Mouse (Mus musculus): ENCODE results near the gene Cdkn2aipnl.

Gene Cdkn2aipnl

GRCm38 (mm10) chr11:51949155-51949840 lies 18.2 kb upstream of the Cdkn2aipnl start:
- no peak for DNase-seq

DNA sequence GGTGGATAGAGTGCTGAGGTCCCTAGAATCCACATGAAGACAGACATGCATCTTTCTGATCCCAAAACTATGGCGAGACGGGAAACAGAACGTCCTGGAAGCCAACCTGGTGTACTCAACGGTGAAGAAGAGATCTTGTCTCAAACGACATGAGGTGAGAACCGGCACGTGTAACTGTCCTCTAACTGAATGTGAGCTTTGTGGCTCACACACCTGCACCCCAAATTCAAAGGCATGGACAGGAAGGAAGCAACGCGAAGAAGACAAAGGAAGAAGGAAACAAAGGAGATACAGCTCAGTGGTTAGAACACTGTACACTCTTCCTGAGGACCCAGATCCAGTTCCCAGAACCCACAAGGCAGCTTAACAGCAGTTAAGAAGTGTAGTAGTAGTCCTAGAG lies 17.5 kb upstream of the Cdkn2aipnl start:
- no peak for DNase-seq

DNA sequence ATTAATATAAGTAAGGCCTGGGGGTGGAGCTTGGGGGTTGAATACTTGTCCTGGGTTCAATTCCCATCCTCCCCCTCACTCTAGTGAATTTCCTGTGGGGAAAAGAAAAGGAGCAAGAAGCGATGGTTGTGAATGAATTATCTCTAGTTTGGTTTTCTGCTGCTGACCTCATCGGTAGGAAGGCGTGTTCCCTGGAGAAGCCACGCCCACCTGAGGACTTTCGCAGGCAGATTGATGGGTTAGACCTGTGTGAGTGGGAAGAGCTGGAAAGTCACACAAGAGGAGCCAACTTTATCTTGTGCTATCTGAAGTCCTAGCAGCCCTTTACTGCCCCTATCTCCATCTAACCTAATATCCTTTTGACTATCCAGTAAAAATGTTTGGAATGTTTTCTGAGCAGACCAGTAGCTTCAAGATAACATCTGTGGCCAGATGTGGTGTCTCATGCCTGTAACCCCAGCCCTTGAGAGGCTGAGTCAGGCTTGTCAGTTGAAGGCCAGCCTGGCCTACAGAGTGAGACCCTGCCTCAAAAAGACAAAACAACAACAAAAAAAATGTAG lies 15.5 kb upstream of the Cdkn2aipnl start:
- DNase-seq = no peak

DNA sequence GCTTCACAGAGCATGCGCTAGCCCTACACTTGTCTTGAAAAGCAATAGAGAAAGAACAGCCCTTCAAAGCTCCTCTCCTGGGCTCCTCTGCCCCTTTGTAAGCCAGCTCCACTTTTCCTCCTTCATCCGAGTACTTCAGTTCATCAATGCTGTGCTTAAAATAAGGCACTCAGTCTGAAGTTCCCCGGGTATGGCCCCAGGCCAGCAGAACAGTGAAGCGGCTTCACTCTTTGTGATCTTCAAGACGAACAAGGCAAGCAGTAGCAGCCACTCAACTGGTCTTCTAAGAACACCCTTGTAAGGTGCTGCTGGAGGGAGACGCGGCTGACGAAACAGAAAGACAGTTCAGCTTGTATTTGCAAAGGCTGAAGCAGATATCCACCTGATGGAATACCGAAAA lies 11.3 kb upstream of the Cdkn2aipnl start:
- DNase-seq = no peak

GRCm38 (mm10) chr11:51957760-51958159 lies 9.7 kb upstream of the Cdkn2aipnl start:
- DNase-seq = no peak

GRCm38 (mm10) chr11:51959511-51959910 lies 8.0 kb upstream of the Cdkn2aipnl start:
- DNase-seq = no peak

DNA sequence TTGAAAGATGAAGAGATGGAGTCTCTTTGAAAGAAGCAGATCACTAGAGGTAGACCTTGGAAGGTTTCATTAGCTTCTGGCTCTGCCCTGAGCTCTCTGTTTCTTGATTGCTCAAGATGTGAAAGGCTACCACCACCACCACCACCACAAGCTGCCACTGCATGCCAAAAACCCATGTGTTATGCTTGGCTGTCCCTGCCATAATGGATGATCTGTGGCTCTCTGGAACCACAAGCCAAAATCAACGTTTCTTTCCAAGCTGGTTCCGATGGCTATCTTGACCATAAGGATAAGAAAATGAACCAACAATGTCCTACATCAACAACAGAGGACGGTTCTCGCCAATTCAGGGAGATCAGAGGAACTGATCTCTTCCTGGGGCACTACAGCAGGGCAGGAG lies 7.4 kb upstream of the Cdkn2aipnl start:
- DNase-seq = no peak

GRCm38 (mm10) chr11:51960967-51961471 lies 6.4 kb upstream of the Cdkn2aipnl start:
- DNase-seq = no peak

DNA sequence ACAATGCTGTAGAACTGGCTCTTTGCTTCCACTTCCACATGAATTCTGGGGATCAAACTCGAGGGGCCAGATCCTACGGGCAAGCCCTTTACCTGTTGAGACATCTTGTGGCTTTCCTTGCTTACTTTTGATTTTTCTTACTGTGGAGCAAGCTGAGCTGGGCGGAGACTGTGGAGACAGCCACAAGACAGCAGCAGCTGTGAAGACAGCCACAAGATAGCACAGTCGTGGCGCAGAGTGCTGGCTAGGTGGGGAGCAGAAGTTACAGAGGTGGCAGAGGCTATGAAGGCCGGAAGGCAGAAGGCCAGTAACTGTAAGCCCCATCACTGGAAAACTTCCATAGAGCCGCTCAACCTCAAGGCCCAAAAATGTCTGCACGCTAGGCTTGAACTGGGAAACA lies 5.7 kb upstream of the Cdkn2aipnl start:
- no peak for DNase-seq

- no peak for DNase-seq
Measured at GRCm38 (mm10) chr11:51962277-51962676, 5.2 kb upstream of the Cdkn2aipnl start.

DNA sequence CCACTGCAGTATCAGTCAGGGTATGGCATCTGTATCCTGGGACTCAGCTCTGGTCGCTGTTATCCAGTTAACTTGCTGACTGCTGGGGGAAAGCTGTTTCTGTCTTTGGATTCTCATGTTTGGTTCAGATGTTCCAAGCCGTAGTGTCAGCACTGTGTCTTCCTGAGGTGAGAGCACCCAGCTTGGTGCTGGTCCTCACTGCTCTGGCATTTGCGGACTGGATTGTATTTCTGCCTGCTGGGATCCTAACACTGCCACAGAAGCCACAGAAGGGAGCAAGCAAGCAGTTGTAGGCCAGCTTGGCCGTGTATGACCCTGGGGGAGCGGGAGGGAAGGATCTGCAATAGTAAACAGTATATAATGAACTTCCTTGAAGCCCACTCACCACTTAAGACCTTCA lies 810 bp upstream of the Cdkn2aipnl start:
- no peak for DNase-seq

DNA sequence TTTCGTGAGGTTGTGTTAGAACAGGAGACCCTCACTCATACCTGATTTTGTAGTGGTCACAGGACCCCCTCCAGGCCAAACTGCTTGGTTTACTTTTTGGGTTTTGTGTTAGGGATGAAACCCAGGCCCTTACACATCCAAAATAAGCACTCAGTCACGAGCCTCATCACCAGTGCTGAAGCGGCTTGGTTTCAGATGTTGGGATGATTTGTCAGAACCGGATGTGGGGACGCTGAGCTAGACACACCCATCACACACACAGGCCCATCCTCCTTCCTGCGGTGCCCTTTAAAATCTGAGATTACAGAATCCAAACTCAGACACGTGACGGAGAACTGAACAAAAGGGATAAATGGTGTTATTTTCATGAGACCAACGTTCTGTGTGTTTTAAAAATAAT lies 1.4 kb downstream of the Cdkn2aipnl start:
- DNase-seq = no peak

DNA sequence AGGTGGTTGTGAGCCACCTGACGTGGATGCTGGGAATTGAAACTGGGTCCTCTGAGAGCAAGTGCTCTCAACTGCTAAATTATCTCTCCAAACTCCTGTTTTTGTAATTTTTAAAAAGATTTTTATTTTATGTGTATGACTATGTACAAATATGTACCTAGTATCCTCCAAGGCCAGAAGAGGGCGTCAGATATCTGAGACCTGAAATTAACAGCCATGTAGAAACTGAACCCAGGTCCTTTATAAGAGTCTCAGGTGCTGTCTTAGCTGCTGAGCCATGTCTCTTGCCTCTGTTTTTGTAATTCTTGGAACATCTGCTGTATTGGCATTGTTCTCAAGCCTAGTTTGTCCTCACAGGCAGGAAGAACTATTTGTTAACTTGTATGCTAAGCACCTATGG lies 2.0 kb downstream of the Cdkn2aipnl start:
- DNase-seq = no peak

DNA sequence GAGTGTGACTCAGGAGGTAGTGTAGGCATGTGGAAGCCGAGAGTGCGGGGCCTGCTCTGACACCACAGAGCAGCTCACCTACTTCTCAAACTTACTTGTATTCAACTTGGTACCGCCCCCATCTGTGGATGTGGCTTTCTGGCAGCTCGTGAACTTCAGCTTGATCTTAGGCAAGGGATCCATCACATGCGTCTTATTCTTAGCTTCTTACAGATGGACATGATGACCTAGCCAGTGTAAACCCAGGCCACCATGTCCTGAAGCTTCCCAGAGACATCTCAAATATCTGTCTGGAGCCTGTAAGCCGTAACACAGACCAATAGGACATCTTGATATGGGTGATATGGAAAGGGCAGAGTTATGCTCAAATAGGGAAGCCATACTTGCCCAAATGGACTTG lies 4.2 kb downstream of the Cdkn2aipnl start:
- no peak for DNase-seq

GRCm38 (mm10) chr11:51999611-52000289 lies 32.3 kb downstream of the Cdkn2aipnl start:
- DNase-seq = peak; percentile 75

- DNase-seq = peak; percentile 99
Measured at GRCm38 (mm10) chr11:52000290-52000962, 33.0 kb downstream of the Cdkn2aipnl start, which contains the start of gene Ube2b. Gene Ube2b, minus strand, starts transcription at chr11:52000762.

DNA sequence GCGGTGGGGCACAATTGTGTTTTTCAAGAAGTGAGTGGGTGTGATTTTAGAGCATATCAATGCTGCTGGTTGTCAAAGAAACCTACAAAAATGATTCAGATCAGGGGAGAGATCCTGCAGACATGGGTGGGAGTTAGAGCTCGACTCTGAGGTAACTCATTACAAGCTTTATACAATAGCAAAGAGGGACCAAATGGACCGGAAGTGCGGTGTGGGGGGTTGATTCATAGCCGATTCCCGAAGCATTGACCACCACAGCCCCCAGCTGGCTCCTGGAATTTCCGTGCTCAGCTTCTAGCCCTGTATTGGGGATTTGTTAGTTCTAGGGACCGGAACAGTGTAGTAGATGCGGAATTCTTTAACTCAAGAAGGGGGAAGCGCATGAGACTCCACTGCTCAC lies 33.9 kb downstream of the Cdkn2aipnl start:
- peak; percentile 55 for DNase-seq

DNA sequence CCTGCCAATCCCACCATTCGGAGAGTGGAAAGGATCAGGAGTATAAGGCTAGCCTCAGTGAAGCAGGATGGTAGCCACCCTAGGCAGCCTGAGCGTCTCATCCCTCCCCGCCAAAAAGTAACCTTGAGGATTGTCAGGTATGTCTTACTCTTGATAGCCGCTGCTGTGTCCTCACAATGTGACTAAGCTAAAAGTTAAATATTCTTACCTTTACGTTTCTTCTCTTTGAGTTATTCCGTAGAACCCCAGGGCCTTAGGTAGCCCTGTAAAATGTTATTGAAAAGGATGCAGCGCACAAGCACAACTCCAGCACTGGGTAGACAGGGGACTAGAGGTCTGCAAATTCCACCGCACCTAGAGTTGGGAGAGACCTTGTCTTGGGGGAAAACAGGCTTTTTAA lies 34.4 kb downstream of the Cdkn2aipnl start:
- peak; percentile 50 for DNase-seq

GRCm38 (mm10) chr11:52002842-52003504 lies 35.5 kb downstream of the Cdkn2aipnl start:
- DNase-seq = no peak

DNA sequence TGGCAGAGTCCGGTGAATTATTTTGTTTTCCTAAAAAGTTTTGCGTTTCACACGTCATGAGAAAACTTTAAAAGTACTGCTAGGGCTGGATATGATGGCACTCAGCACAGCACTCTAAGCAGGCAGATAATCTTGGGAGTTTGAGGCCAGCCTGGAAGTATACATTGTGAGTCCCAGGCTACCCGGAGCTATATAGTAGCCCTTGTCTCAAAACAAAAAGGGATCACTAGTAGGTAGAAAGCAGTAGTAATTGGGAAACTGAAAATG lies 36.0 kb downstream of the Cdkn2aipnl start:
- DNase-seq = no peak

GRCm38 (mm10) chr11:52003772-52004528 lies 36.5 kb downstream of the Cdkn2aipnl start, which contains the start of gene Cdkl3:
Gene Cdkl3, plus strand, starts transcription at chr11:52004221.
- peak; percentile 91 for DNase-seq

DNA sequence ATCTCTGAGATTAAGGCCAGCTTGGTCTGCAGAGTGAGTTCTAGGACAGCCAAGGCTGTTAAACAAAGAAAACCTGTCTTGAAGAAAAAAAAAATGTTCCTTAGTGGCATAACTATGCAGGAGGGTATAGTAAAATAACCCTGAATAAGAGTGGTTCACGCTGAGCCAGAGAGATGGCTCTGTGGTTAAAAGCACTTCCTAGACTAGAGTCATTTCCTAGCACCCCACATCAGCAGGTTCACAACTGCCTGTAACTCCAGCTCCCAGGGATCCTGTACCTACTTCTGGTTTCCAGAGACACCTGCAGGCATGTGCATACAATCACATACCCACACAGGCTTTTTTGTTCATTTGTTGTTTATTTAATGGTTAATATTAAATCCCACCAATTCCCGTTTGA lies 38.1 kb downstream of the Cdkn2aipnl start:
- no peak for DNase-seq

Measured in cerebellum, adult 9-10 months (tissue).